Mouse (Mus musculus) ES-E14 (cell line): Measurements from ENCODE around the gene Tmem178.

ENCODE experiments used
- CHD2 ChIP-seq: IDR thresholded peaks from 2 replicates; pipeline ENCODE4 v1.6.1; 2014; ENCODE audit warnings: mild to moderate bottlenecking, low read depth, low read length, inconsistent platforms
- HCFC1 ChIP-seq: IDR thresholded peaks from 2 replicates; pipeline ENCODE4 v1.6.1; 2012; ENCODE audit warnings: low read length, inconsistent platforms, borderline replicate concordance; ENCODE audit not compliant: insufficient read depth
- MAFK ChIP-seq: IDR thresholded peaks from 2 replicates; pipeline ENCODE4 v1.6.1; 2014; ENCODE audit warnings: mild to moderate bottlenecking, low read depth, low read length, inconsistent platforms; ENCODE audit not compliant: insufficient read depth
- ZNF384 ChIP-seq: IDR thresholded peaks from 2 replicates; pipeline ENCODE4 v1.6.1; 2012; ENCODE audit warnings: low read depth, low read length, inconsistent platforms

GRCm38 (mm10) chr17:80944530-80945198 lies at the start of gene Tmem178:
- TF ChIP-seq CHD2 (no peak), HCFC1 (peak; percentile 22; the same call in 1 of the 2 replicates), ZNF384 (no peak), MAFK (no peak)
